Mouse (Mus musculus) midbrain, embryonic 16.5 days (tissue): ENCODE measurements around the gene Cog2. TPM values are rescaled to one million over a fixed set of nuclear protein-coding genes. Genes with fewer than 3 reads are reported as not detected.

Experiments used
- ATAC-seq: fragments of 200-750 bp; cut with Nextera tagmentation; 2 replicates; pipeline ENCODE4 v1.8.0; 2017; ENCODE audit warnings: moderate TSS enrichment
- H3K27ac ChIP-seq: fragments of 300-500 bp; sonication (generic); 2 replicates; pipeline ENCODE4 v1.5.1; 2014; ENCODE audit warnings: mild to moderate bottlenecking, low read length, mixed read lengths
- H3K27me3 ChIP-seq: fragments of 300-500 bp; sonication (generic); 2 replicates; pipeline ENCODE4 v1.6.1; 2014; ENCODE audit warnings: low read depth, low read length, mixed read lengths; ENCODE audit not compliant: control insufficient read depth, insufficient read depth
- H3K36me3 ChIP-seq: fragments of 300-500 bp; sonication (generic); 2 replicates; pipeline ENCODE4 v1.6.1; 2014; ENCODE audit warnings: mild to moderate bottlenecking, low read length, moderate library complexity, mixed read lengths; ENCODE audit not compliant: control insufficient read depth, insufficient read depth
- H3K4me1 ChIP-seq: fragments of 300-500 bp; sonication (generic); 2 replicates; pipeline ENCODE4 v1.6.1; 2014; ENCODE audit warnings: mild to moderate bottlenecking, low read length, mixed read lengths; ENCODE audit not compliant: control insufficient read depth, insufficient read depth
- H3K4me2 ChIP-seq: fragments of 300-500 bp; sonication (generic); 2 replicates; pipeline ENCODE4 v1.6.1; 2014; ENCODE audit warnings: mild to moderate bottlenecking, low read length, mixed read lengths
- H3K4me3 ChIP-seq: fragments of 300-500 bp; sonication (generic); 2 replicates; pipeline ENCODE4 v1.5.1; 2014; ENCODE audit warnings: low read depth, mild to moderate bottlenecking, low read length, moderate library complexity, mixed read lengths
- H3K9ac ChIP-seq: fragments of 300-500 bp; sonication (generic); 2 replicates; pipeline ENCODE4 v1.6.1; 2014; ENCODE audit warnings: low read depth, low read length, mixed read lengths
- H3K9me3 ChIP-seq: fragments of 300-500 bp; sonication (generic); replicated peaks from 2 replicates; pipeline ENCODE4 v1.6.1; 2014; ENCODE audit warnings: mild to moderate bottlenecking, low read length, mixed read lengths; ENCODE audit not compliant: control insufficient read depth, poor library complexity, severe bottlenecking
- WGBS: fragments of 180-500 bp; shearing (Covaris S2); extraction: QIAGEN DNeasy Blood & Tissue Kit; methylation state at CpG from one replicate; pipeline ENCODE4 v1.1.7; 2014; 5-methylcytosine and 5-hydroxymethylcytosine counted together
- polyA plus RNA-seq: library from polyadenylated mRNA; unstranded; fragments of >200 nt; fragmentation: Nextera tagmentation; extraction: Ambion mirVana; gene quantifications from 2 replicates; pipeline ENCODE4 v1.2.1, GENCODE M21; 2015

Gene Cog2
- polyA plus RNA-seq, 1 experiment from 2014 or later, result 33.0 TPM

- Histone ChIP-seq H3K4me2 (no peak overlapping the region), H3K4me3 (no peak overlapping the region), H3K4me1 (no peaks in the 10 kb centered on the region), H3K9ac (no peak overlapping the region), H3K36me3 (peaks cover 61% of the 10 kb centered on the region), H3K27me3 (no peaks in the 10 kb centered on the region), H3K9me3 (no peaks in the 10 kb centered on the region), H3K27ac (no peak overlapping the region)
- WGBS, result 92% methylated on average over 7 of the region's 7 CpGs
- no peak for ATAC-seq
Measured at GRCm38 (mm10) chr8:124530556-124530955, 10.0 kb downstream of the Cog2 start.

GRCm38 (mm10) chr8:124530996-124531395, 10.4 kb downstream of the Cog2 start:
- Histone ChIP-seq H3K4me1 (no peaks in the 10 kb centered on the region), H3K27me3 (no peaks in the 10 kb centered on the region), H3K4me2 (no peak overlapping the region), H3K4me3 (no peak overlapping the region), H3K27ac (no peak overlapping the region), H3K9ac (no peak overlapping the region), H3K9me3 (no peaks in the 10 kb centered on the region), H3K36me3 (peaks cover 60% of the 10 kb centered on the region)
- no peak for ATAC-seq
- WGBS, result 92% methylated on average over 4 of the region's 4 CpGs

- no peaks in the 10 kb centered on the region for H3K9me3 ChIP-seq
- ATAC-seq, result no peak
- no peak overlapping the region for H3K4me2 ChIP-seq
- peaks cover 54% of the 10 kb centered on the region for H3K36me3 ChIP-seq
- H3K27ac ChIP-seq, result no peak overlapping the region
- WGBS, result 95% methylated on average over 3 of the region's 3 CpGs
- H3K9ac ChIP-seq, result no peak overlapping the region
- no peak overlapping the region for H3K4me3 ChIP-seq
- H3K27me3 ChIP-seq, result no peaks in the 10 kb centered on the region
- no peaks in the 10 kb centered on the region for H3K4me1 ChIP-seq
Measured at GRCm38 (mm10) chr8:124532626-124533025, 12.1 kb downstream of the Cog2 start.

- Histone ChIP-seq H3K9ac (no peak overlapping the region), H3K36me3 (peaks cover 56% of the 10 kb centered on the region), H3K4me3 (no peak overlapping the region), H3K27ac (no peak overlapping the region), H3K9me3 (no peaks in the 10 kb centered on the region), H3K27me3 (no peaks in the 10 kb centered on the region), H3K4me1 (no peaks in the 10 kb centered on the region), H3K4me2 (no peak overlapping the region)
- ATAC-seq, result no peak
- 97% methylated on average over 5 of the region's 5 CpGs for WGBS
Measured at GRCm38 (mm10) chr8:124535451-124535850, 14.9 kb downstream of the Cog2 start.

DNA sequence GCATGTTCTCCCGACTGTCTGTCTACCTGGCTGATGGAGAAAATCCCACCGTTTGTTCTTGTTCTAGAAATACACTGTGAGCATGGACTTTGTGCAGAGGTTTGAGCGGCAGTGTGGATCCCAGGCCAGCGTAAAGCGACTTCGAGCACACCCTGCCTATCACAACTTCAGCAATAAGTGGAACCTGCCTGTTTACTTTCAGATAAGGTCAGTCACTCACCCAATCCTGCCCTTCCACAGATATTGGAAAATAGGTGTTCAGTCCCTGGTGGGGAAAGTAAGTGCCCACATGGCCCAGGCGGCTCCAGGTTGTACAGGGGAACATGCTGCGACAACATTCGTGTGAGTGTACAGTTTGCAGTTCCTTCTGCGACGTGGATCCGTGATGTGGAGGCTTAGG, 20.3 kb downstream of the Cog2 start:
- no peaks in the 10 kb centered on the region for H3K4me1 ChIP-seq
- no peak for ATAC-seq
- H3K4me2 ChIP-seq, result no peak overlapping the region
- no peaks in the 10 kb centered on the region for H3K27me3 ChIP-seq
- no peak overlapping the region for H3K27ac ChIP-seq
- no peaks in the 10 kb centered on the region for H3K9me3 ChIP-seq
- H3K9ac ChIP-seq, result no peak overlapping the region
- WGBS, result 98% methylated on average over 12 of the region's 12 CpGs
- peaks cover 58% of the 10 kb centered on the region for H3K36me3 ChIP-seq
- no peak overlapping the region for H3K4me3 ChIP-seq

DNA sequence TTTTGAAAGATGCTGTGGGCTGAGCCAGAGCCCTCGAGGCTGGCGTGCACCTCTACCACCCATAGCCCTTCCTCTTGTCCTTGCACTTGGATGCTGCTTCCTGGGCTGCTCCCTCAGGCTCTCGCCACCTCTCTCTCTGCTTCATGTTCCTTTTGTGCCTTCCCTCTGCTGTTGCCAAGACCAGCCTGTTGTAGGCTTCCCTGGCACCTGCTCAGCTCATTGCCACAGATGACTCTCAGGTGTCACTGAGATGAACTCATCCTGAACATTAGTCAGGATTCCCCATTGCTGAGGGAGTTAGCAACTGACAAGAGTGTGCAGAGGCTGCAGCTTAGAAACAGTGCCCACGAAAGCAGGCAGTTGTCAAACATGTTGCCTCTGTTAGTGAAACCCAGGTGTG, 21.4 kb downstream of the Cog2 start:
- Histone ChIP-seq H3K4me1 (no peaks in the 10 kb centered on the region), H3K4me2 (no peak overlapping the region), H3K27ac (no peak overlapping the region), H3K9ac (no peak overlapping the region), H3K36me3 (peaks cover 61% of the 10 kb centered on the region), H3K4me3 (no peak overlapping the region), H3K9me3 (no peaks in the 10 kb centered on the region), H3K27me3 (no peaks in the 10 kb centered on the region)
- ATAC-seq, result no peak
- over 99% methylated on average over 4 of the region's 4 CpGs for WGBS

DNA sequence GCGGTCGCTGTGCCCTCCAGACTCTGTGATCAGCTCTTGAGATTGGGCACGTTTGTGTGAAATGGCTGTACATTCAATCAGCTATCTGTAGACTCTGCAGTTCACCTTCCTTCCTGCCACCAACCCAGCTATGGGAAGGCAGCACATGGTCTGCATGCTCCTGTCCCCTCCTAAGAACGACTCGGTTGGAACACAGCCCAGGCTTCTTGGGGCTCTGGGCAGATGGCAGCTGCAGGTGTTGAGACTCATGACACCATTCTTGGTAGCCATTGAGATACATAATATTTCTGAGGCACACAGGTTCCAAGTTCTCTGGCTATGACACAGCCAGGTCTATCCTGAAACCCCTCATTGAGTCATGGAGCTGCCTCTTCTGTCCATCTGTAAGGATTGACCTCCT, 22.7 kb downstream of the Cog2 start:
- H3K27ac ChIP-seq, result no peak overlapping the region
- no peaks in the 10 kb centered on the region for H3K9me3 ChIP-seq
- H3K4me2 ChIP-seq, result no peak overlapping the region
- H3K27me3 ChIP-seq, result no peaks in the 10 kb centered on the region
- H3K36me3 ChIP-seq, result peaks cover 55% of the 10 kb centered on the region
- no peak overlapping the region for H3K9ac ChIP-seq
- no peak for ATAC-seq
- 92% methylated on average over 5 of the region's 5 CpGs for WGBS
- no peaks in the 10 kb centered on the region for H3K4me1 ChIP-seq
- H3K4me3 ChIP-seq, result no peak overlapping the region

DNA sequence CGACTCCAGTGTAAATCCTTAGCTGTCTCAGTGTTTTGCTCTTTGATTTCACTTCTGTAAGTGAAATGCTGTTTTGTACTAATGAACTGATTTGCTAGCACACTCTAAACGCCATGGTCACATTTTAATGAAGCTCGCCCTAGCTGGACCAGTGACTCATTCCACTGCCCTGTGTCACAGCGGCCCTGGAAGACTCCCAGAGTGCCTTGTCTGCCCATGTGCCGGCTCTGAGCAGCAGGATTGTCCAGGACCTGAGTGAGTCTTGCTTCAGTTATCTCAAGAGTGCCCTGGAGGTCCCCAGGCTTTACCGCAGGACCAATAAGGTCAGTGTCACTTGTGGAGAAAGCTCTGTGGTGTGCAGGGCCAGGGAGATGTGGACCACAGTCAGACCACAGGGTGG, 25.8 kb downstream of the Cog2 start:
- no peak for ATAC-seq
- H3K27me3 ChIP-seq, result no peaks in the 10 kb centered on the region
- H3K4me2 ChIP-seq, result no peak overlapping the region
- no peak overlapping the region for H3K27ac ChIP-seq
- peaks cover 57% of the 10 kb centered on the region for H3K36me3 ChIP-seq
- no peak overlapping the region for H3K4me3 ChIP-seq
- H3K9ac ChIP-seq, result no peak overlapping the region
- WGBS, result 90% methylated on average over 6 of the region's 6 CpGs
- no peaks in the 10 kb centered on the region for H3K9me3 ChIP-seq
- no peaks in the 10 kb centered on the region for H3K4me1 ChIP-seq

DNA sequence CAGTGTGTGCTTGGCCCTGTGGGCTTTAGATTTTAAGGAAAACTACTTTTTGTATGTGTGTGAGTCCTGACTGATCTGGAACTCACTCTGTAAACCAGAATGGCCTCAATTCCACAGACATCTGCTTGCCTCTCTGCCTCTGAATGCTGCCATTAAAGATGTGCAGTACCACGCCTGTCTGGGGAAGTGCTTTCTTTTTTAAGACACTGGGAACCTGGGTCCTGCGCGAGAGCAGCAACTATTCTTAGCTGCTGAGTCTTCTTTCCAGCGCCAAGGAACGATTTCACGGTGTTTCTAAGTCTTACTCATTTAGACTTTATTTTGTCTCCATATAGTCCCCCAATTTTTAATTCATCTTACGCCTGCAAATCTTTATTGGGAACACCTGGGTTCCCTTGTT, 26.2 kb downstream of the Cog2 start:
- no peak overlapping the region for H3K4me2 ChIP-seq
- H3K4me1 ChIP-seq, result no peaks in the 10 kb centered on the region
- no peak overlapping the region for H3K9ac ChIP-seq
- no peaks in the 10 kb centered on the region for H3K9me3 ChIP-seq
- no peak overlapping the region for H3K4me3 ChIP-seq
- WGBS, result 92% methylated on average over 7 of the region's 7 CpGs
- no peak for ATAC-seq
- no peak overlapping the region for H3K27ac ChIP-seq
- peaks cover 55% of the 10 kb centered on the region for H3K36me3 ChIP-seq
- no peaks in the 10 kb centered on the region for H3K27me3 ChIP-seq

GRCm38 (mm10) chr8:124547269-124547668, 26.7 kb downstream of the Cog2 start:
- H3K4me1 ChIP-seq, result no peaks in the 10 kb centered on the region
- 82% methylated on average over 11 of the region's 11 CpGs for WGBS
- no peak overlapping the region for H3K9ac ChIP-seq
- no peak for ATAC-seq
- no peaks in the 10 kb centered on the region for H3K9me3 ChIP-seq
- H3K4me2 ChIP-seq, result no peak overlapping the region
- H3K4me3 ChIP-seq, result no peak overlapping the region
- peaks cover 59% of the 10 kb centered on the region for H3K36me3 ChIP-seq
- H3K27ac ChIP-seq, result no peak overlapping the region
- H3K27me3 ChIP-seq, result no peaks in the 10 kb centered on the region
